Mouse (Mus musculus): ENCODE data around the gene Sptan1. TPM values are rescaled to one million over a fixed set of nuclear protein-coding genes. Genes with fewer than 3 reads are reported as not detected.

Sptan1 gene
- total RNA-seq (2021): 100 to 1,000 TPM; 824 to 881 TPM

- DNase-seq: peak; percentile 95 to 96
These were observed at the start of gene Sptan1 for GRCm38 (mm10) chr2:29965250-29965843. TSS of gene Sptan1 (plus strand) at chr2:29965560.

GRCm38 (mm10) chr2:29917621-29918020, 47.7 kb upstream of the Sptan1 start:
- DNase-seq: no peak

GRCm38 (mm10) chr2:29922011-29922410, 43.3 kb upstream of the Sptan1 start:
- no peak for DNase-seq

DNA sequence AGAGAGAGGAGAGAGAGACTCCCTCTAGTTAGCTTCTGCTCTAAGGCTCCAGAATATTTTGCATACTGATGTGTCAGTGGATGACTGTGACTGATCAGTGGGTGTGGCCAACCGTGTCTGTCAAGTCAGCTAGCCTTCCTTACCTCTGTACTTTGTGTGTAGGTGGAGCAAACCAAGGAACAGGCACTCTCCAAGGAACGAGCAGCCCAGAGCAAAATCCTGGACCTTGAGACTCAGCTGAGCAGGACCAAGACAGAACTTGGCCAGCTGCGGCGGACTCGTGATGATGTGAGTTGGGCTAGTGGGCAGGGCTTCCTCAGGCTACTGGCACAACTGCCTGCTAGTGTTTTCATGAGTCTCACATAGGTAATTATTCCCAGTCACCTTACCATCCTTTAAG, 38.8 kb upstream of the Sptan1 start:
- DNase-seq: no peak

- peak; percentile 38 to 45 for DNase-seq
These were observed 34.9 kb upstream of the Sptan1 start for GRCm38 (mm10) chr2:29930506-29930905.

DNA sequence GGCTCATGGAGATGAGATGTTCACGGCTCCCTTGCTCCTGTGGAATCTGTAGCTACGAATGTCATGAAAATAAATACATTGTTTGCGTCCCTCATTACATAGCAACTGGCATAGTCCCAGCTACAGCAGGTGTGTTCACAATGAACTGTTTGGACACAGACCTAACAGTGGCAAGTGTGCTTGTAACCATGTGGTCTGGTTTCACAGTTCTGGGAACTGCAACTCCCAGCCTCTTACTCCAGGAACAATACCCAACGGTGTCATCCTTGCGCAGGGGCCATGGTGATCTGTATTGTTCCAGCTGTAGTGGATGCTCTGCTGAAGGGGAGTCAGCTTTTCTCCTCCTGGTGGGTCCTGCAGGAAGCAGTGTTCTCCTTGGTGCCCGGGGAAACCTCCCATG, 34.2 kb upstream of the Sptan1 start:
- DNase-seq: no peak

- peak; percentile 96 to 97 for DNase-seq
These were observed 30.3 kb upstream of the Sptan1 start, which contains the start of gene Gle1 for GRCm38 (mm10) chr2:29934906-29935599. TSS of gene Gle1 (plus strand) at chr2:29935426.

- no peak for DNase-seq
These were observed 25.3 kb upstream of the Sptan1 start for GRCm38 (mm10) chr2:29940073-29940472.

- no peak for DNase-seq
These were observed 24.5 kb upstream of the Sptan1 start for GRCm38 (mm10) chr2:29940826-29941225.

GRCm38 (mm10) chr2:29944723-29945122, 20.6 kb upstream of the Sptan1 start:
- no peak for DNase-seq

DNA sequence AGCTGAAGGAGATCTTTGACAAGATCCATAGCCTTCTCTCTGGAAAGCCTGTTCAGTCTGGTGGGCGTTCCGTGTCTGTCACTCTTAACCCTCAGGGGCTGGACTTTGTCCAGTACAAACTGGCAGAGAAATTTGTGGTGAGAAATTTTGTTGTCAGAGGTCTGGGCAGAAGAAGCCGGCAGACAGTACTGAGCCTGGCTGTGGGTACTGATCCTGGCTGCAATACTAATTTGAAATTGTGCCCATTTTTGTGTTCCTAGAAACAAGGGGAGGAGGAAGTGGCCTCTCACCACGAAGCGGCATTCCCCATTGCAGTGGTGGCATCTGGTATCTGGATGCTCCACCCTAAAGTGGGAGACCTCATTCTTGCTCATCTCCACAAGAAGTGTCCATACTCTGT, 16.5 kb upstream of the Sptan1 start:
- no peak for DNase-seq

- DNase-seq: no peak
These were observed 4.1 kb upstream of the Sptan1 start for GRCm38 (mm10) chr2:29961246-29961645.

- DNase-seq: peak; percentile 53 to 61
These were observed 758 bp upstream of the Sptan1 start for GRCm38 (mm10) chr2:29964354-29965249.

- peak; percentile 55 to 62 for DNase-seq
These were observed 546 bp downstream of the Sptan1 start for GRCm38 (mm10) chr2:29965906-29966305.

DNA sequence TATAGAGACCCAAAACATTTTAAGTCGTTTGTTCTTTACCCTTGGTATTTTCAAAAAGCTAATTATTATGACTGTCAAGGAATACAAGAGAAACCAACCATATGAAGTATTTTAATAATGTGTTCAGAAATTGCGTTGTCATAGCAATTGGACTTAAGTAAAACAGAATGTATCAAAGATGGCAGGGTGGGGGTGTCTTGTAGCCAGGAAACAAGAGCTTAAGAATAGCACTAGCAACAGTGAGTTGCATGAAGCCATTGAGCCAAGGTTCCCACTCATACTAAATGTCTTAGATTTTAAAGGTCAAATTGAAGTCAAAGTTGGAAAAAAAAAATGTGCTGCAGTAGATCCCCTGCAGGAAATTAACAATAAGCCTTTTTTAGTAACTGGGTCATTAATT, 1.5 kb downstream of the Sptan1 start:
- no peak for DNase-seq

DNA sequence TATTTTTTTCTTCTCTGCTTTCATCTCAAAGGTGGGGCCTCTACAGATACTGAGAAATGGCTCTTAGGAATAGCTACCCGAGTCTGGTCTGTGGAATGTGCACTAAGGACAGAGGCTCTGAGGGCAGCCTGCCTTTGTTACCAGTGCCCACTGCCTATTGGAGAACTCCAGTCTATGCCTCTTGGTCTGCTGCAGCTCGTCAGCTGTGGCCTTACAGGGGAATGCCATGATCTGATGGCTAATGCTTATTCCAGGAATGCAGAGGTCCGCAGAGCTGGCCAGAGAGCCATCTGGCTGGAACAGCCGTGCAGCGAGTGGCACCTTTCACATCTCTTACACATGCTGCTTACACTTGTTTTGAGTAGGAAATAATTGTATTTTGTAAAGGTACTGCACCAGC, 2.4 kb downstream of the Sptan1 start:
- DNase-seq: no peak

GRCm38 (mm10) chr2:29968638-29969037, 3.3 kb downstream of the Sptan1 start:
- DNase-seq: no peak

- peak in 1 of 2 experiments; percentile 40 for DNase-seq
These were observed 6.7 kb downstream of the Sptan1 start for GRCm38 (mm10) chr2:29971838-29972635.

DNA sequence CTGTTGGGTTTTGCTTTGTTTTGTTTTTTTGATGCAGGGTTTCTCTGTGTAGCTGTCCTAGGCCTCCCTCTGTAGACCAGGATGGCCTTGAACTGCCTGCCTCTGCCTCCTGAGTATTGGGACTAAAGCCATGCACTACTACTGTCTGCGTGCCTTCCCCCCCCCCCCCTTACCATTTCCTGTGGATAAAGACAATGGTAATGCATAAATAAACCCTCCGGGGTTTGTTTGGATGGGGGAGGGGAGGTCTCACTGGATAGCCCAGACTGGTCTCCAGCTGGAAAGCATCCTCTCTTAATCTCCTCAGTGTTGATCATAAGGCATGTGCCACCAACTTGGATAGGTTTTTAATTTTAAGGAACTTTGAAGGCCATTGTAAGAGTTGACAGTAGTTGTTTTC, 8.2 kb downstream of the Sptan1 start:
- DNase-seq: no peak

DNA sequence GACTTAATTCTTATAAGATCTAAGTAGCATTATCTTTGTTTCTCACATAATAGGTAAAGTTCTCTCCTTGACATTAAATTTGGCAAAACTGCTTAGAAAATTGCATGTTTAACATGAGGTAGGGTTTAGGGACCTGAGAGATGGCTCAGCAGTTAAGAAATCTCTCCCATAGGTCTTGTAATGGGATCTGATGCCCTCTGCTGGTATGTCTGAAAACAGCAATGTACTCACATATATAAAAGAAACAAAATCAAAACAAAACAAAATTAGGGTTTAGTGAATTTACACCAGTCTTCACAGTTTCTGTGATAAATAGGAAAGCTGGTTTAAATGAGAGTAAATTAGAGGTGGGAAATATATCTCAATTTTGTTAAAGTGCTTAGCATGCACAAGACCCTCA, 11.9 kb downstream of the Sptan1 start:
- no peak for DNase-seq

DNA sequence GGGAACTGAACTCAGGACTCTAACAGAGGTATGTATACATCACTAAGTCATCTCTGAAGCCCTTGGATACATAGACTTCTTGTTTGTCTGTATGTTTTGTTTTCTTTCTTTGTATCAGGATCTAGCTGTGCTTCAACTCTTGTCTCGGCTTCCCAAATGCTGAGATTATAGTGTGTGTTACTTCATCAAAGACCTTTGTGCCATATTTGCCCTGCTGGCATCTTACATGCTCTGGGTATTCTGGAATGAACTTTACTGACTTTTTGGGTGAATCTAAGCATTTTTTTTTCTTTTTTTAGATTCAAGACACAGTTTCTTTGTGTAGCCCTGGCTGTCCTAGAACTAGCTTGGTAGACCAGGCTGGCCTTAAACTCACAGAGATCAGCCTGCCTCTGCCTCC, 15.3 kb downstream of the Sptan1 start:
- DNase-seq: no peak

GRCm38 (mm10) chr2:29991962-29992361, 26.6 kb downstream of the Sptan1 start:
- no peak for DNase-seq

Measured in layer of hippocampus, postnatal 36 days (tissue).